Mouse (Mus musculus) retina, postnatal 7 days (tissue): ENCODE data around the gene Olfr782.
"Not testable (repeated sequence)": the region's sequence is repeated elsewhere in the genome, so short reads cannot be mapped to it uniquely, and the experiment has no call there.

Experiments
- DNase-seq: peaks from one replicate; pipeline ENCODE4 v3.0.0-alpha.2; 2012; ENCODE audit warnings: low read depth, low spot score

Olfr782 gene

DNA sequence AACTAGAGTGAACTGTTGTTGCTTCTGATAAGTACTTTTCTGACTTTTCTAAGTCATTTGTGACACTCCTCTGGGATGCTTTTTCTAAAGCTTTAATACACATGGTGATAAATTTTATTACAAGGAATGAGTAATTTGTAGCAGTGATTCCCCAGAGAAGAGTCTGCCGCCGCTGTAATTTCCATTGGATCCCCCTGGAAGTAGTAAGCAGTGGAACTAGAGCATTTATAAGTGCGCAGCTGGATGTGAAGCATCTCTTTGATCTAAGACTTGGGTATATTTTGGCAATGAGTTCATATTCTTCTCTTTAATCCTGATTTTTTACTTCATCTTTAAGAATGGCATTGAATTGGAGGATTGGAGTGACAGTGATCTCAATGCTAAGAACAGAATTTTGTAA lies at the start of gene Olfr782:
Gene Olfr782, plus strand, starts transcription at position 301 of the 400 bp plus-strand sequence.
- no peak for DNase-seq

- not testable (repeated sequence) for DNase-seq
Observed at GRCm38 (mm10) chr10:129312973-129313372, 35.7 kb upstream of the Olfr782 start.

- DNase-seq, result not testable (repeated sequence)
Observed at GRCm38 (mm10) chr10:129313521-129313920, 35.1 kb upstream of the Olfr782 start.

DNA sequence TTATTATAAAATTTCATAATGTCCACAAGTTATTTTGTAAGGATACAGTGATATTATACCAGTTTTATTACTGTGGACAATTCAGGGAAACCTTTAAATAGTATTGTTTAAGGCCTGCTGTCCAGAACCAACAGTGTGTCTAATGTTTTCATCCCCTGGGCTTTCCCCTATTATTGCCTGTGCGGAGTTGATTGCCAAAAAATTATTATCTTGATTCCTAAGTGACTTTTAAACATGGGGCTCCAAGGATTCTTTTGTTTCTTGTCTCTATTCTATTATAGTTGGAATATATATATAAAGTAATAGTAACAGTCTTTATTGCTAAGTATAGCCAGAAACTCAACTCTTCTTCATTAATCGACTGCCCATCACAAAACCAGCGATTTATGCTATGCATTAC lies 30.8 kb upstream of the Olfr782 start, which contains the start of gene Olfr780:
Gene Olfr780, plus strand, starts transcription at position 301 of the 400 bp plus-strand sequence.
- DNase-seq, result no peak

- DNase-seq, result no peak
Observed at GRCm38 (mm10) chr10:129328554-129328953, 20.1 kb upstream of the Olfr782 start, which contains the start of gene Olfr781. Olfr781 (plus strand) TSS chr10:129328854.

GRCm38 (mm10) chr10:129352475-129352874 lies 3.8 kb downstream of the Olfr782 start:
- DNase-seq, result not testable (repeated sequence)

DNA sequence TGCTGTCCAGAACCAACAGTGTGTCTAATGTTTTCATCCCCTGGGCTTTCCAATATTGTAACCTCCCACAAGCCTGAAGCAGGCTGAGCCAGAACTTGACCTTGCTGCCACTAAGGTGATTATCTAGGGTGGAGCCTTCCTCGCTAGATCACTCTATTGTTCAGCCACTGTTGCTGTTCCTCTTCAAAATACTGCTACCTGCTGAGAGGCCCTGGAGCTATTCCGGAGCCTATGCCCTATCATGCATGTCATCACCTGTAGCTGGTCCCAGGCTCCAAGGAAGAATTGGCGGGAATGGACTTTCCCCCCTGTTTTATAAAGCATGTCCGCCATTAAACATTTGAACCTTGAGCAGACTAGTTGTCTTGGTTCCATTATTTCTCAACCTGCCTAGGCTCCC lies 7.8 kb downstream of the Olfr782 start:
- not testable (repeated sequence) for DNase-seq

GRCm38 (mm10) chr10:129357307-129357706 lies 8.7 kb downstream of the Olfr782 start:
- DNase-seq, result no peak

DNA sequence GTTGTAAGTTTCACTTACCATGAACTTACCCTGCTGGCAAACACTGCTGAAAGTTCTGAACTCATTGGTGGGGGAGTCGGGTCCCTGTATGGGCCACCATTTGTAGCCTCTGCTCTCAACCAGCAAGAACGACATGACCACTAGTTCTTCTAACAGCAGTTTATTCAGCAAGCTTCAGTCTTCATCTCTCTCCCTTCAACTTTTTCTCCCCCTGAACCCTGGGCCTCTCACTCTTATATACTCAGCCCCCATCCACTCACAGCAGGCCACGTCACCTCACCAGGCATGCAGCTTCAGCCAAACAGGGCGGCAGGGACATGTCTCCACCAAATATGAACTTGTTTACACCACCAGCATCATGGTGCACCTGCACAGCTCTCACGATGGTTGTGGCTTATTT lies 25.4 kb downstream of the Olfr782 start:
- not testable (repeated sequence) for DNase-seq

DNA sequence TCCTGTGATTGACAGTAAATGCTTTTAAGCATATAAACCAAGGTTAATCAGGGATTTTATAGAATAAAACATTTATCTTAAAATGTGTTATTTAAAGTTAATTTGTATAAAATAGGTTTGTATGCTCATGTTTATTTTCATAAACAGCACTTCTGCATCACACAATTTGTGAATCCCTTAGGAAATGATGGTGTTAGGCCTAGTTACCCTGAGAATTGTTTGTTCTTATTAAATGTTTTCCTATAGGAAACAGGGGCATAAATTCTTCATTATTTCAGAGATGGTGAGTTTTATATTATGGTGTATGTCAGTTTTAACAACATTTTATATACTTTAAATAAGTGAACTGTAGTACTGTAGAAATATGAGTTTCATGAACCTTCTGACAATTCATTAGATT lies 35.1 kb downstream of the Olfr782 start, which contains the start of gene Olfr784:
Gene Olfr784, plus strand, starts transcription at position 301 of the 400 bp plus-strand sequence.
- DNase-seq, result no peak

DNA sequence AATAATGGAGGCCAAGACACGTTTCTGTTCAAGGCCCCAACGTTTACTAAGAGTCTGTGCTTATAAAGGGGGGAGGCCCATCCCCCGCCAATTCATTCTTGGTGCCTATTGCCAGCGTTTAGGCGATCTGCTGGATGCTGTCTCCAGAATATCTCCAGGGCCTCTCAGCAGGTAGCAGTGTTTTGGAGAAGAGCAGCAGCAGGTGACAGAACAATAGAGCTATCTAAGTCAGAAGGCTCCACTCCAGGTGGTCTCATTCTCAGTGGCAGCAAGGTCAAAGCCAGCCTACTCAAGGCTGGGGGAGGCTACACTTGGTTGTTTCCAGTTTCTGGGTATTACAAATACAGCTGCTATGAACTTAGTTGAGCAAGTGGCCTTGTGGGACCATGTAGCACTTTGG lies 52.2 kb downstream of the Olfr782 start:
- no peak for DNase-seq
